21 mouse cellular contexts compared by ENCODE assay signal in genomic region chr4:13285498-13285897, GRCm38 (mm10).
A peak's percentile ranks its signal among the peaks of the same experiment; 100 is the strongest.
DNase-seq lines count a peak whose midpoint lies in the region; ATAC-seq lines count a peak whose summit lies in the region.
"Had no signal": no experiment of that assay in that cellular context is flagged by ENCODE, and none has a peak within 500 bp of the region (broad histone marks: within the 10 kb centered on the region; RNA-seq: fewer than 3 reads in every experiment).

No protein-coding gene starts in this region.

- peak overlapping the region; percentile 30; the same call in 1 of the 2 replicates for H3K27ac ChIP-seq in hindbrain, embryonic 12.5 days
- no peak overlapping the region for H3K27ac ChIP-seq in hindbrain, embryonic 11.5 days (ENCODE audit: low read depth, low read length)
- H3K27ac ChIP-seq in midbrain, embryonic 11.5 days (ENCODE audit: low read depth, low read length), result no peak overlapping the region
- H3K27ac ChIP-seq in midbrain, embryonic 16.5 days (ENCODE audit: low read length), result no peak overlapping the region
- H3K27ac ChIP-seq in neural tube, embryonic 11.5 days (ENCODE audit: low read depth, low read length), result no peak overlapping the region
- H3K27ac ChIP-seq: embryonic facial prominence, embryonic 12.5 days; embryonic facial prominence, embryonic 15.5 days; heart, embryonic 15.5 days; hindbrain, embryonic 15.5 days; intestine, embryonic 15.5 days had no signal

- peak; percentile 29; the same call in 1 of the 2 replicates for ATAC-seq in hindbrain, embryonic 12.5 days (ENCODE audit: low FRiP score)
- no peak; the same call in 1 of the 2 replicates for ATAC-seq in hindbrain, embryonic 11.5 days (ENCODE audit: low FRiP score)
- peak; percentile 33; the same call in 1 of the 2 replicates for ATAC-seq in midbrain, embryonic 11.5 days (ENCODE audit: low FRiP score)
- no peak for ATAC-seq in midbrain, embryonic 16.5 days
- ATAC-seq in neural tube, embryonic 11.5 days (ENCODE audit: insufficient read depth, low FRiP score, low TSS enrichment), result no peak
- ATAC-seq: CD4-positive, CD25-positive, alpha-beta regulatory T cell, adult 4 months; intestine, embryonic 15.5 days had no signal

- no peak overlapping the region for H3K4me2 ChIP-seq in hindbrain, embryonic 12.5 days (replicated peaks)
- no peak overlapping the region for H3K4me2 ChIP-seq in hindbrain, embryonic 11.5 days (replicated peaks; ENCODE audit: low read depth, low read length)
- H3K4me2 ChIP-seq in midbrain, embryonic 11.5 days, result no peak overlapping the region
- no peak overlapping the region for H3K4me2 ChIP-seq in midbrain, embryonic 16.5 days (ENCODE audit: low read length)
- no peak overlapping the region for H3K4me2 ChIP-seq in neural tube, embryonic 11.5 days (ENCODE audit: low read depth)
- H3K4me2 ChIP-seq: embryonic facial prominence, embryonic 12.5 days; embryonic facial prominence, embryonic 15.5 days; heart, embryonic 12.5 days; heart, embryonic 15.5 days; hindbrain, embryonic 15.5 days; intestine, embryonic 15.5 days had no signal

- H3K9ac ChIP-seq in hindbrain, embryonic 12.5 days, result no peak overlapping the region
- H3K9ac ChIP-seq in hindbrain, embryonic 11.5 days (ENCODE audit: low read depth, low read length), result no peak overlapping the region
- H3K9ac ChIP-seq in midbrain, embryonic 11.5 days (ENCODE audit: low read length), result no peak overlapping the region
- no peak overlapping the region for H3K9ac ChIP-seq in midbrain, embryonic 16.5 days (ENCODE audit: low read depth, low read length)
- no peak overlapping the region for H3K9ac ChIP-seq in neural tube, embryonic 11.5 days (ENCODE audit: low read length)
- H3K9ac ChIP-seq: embryonic facial prominence, embryonic 12.5 days; embryonic facial prominence, embryonic 15.5 days; heart, embryonic 12.5 days; heart, embryonic 15.5 days; hindbrain, embryonic 15.5 days; intestine, embryonic 15.5 days had no signal

- H3K36me3 ChIP-seq in hindbrain, embryonic 12.5 days, result no peaks in the 10 kb centered on the region
- no peaks in the 10 kb centered on the region for H3K36me3 ChIP-seq in hindbrain, embryonic 11.5 days (ENCODE audit: control insufficient read depth, insufficient read depth, low read length)
- H3K36me3 ChIP-seq in midbrain, embryonic 11.5 days (ENCODE audit: control insufficient read depth, insufficient read depth, low read length), result no peaks in the 10 kb centered on the region
- no peaks in the 10 kb centered on the region for H3K36me3 ChIP-seq in midbrain, embryonic 16.5 days (ENCODE audit: control insufficient read depth, insufficient read depth, low read length)
- H3K36me3 ChIP-seq in neural tube, embryonic 11.5 days (ENCODE audit: control insufficient read depth, insufficient read depth, low read length), result no peaks in the 10 kb centered on the region
- H3K36me3 ChIP-seq: embryonic facial prominence, embryonic 12.5 days; embryonic facial prominence, embryonic 15.5 days; heart, embryonic 12.5 days; heart, embryonic 15.5 days; hindbrain, embryonic 15.5 days; intestine, embryonic 15.5 days had no signal

- no peaks in the 10 kb centered on the region for H3K27me3 ChIP-seq in hindbrain, embryonic 12.5 days
- H3K27me3 ChIP-seq in hindbrain, embryonic 11.5 days (ENCODE audit: control insufficient read depth, insufficient read depth, low read length), result no peaks in the 10 kb centered on the region
- H3K27me3 ChIP-seq in midbrain, embryonic 11.5 days (ENCODE audit: control insufficient read depth, insufficient read depth, low read length), result no peaks in the 10 kb centered on the region
- no peaks in the 10 kb centered on the region for H3K27me3 ChIP-seq in midbrain, embryonic 16.5 days (ENCODE audit: control insufficient read depth, insufficient read depth, low read depth, low read length)
- no peaks in the 10 kb centered on the region for H3K27me3 ChIP-seq in neural tube, embryonic 11.5 days (ENCODE audit: control insufficient read depth, insufficient read depth, low read length)
- H3K27me3 ChIP-seq: embryonic facial prominence, embryonic 12.5 days; embryonic facial prominence, embryonic 15.5 days; heart, embryonic 12.5 days; heart, embryonic 15.5 days; hindbrain, embryonic 15.5 days; intestine, embryonic 15.5 days had no signal

- H3K4me1 ChIP-seq in hindbrain, embryonic 12.5 days, result peaks cover 7% of the 10 kb centered on the region
- no peaks in the 10 kb centered on the region for H3K4me1 ChIP-seq in hindbrain, embryonic 11.5 days (replicated peaks; ENCODE audit: control insufficient read depth, insufficient read depth, low read length)
- H3K4me1 ChIP-seq in midbrain, embryonic 11.5 days (ENCODE audit: control insufficient read depth, insufficient read depth, low read length), result peaks cover 3% of the 10 kb centered on the region; the same call in 1 of the 2 replicates
- 0 out of 2 replicates have a peak, but pooled peaks cover 2% of the 10 kb centered on the region for H3K4me1 ChIP-seq in midbrain, embryonic 16.5 days (ENCODE audit: control insufficient read depth, insufficient read depth, low read length)
- no peaks in the 10 kb centered on the region for H3K4me1 ChIP-seq in neural tube, embryonic 11.5 days (ENCODE audit: control insufficient read depth, insufficient read depth, low read length)
- H3K4me1 ChIP-seq: embryonic facial prominence, embryonic 15.5 days; heart, embryonic 12.5 days; heart, embryonic 15.5 days; intestine, embryonic 15.5 days had no signal

- no peaks in the 10 kb centered on the region for H3K9me3 ChIP-seq in hindbrain, embryonic 12.5 days (replicated peaks)
- H3K9me3 ChIP-seq in hindbrain, embryonic 11.5 days (ENCODE audit: control insufficient read depth, low read length), result no peaks in the 10 kb centered on the region
- H3K9me3 ChIP-seq in midbrain, embryonic 11.5 days (ENCODE audit: control insufficient read depth, low read length), result no peaks in the 10 kb centered on the region
- no peaks in the 10 kb centered on the region for H3K9me3 ChIP-seq in midbrain, embryonic 16.5 days (replicated peaks; ENCODE audit: control insufficient read depth, low read length, poor library complexity, severe bottlenecking)
- no peaks in the 10 kb centered on the region for H3K9me3 ChIP-seq in neural tube, embryonic 11.5 days (ENCODE audit: control insufficient read depth, low read length)
- H3K9me3 ChIP-seq: embryonic facial prominence, embryonic 12.5 days; embryonic facial prominence, embryonic 15.5 days; heart, embryonic 12.5 days; heart, embryonic 15.5 days; hindbrain, embryonic 15.5 days; intestine, embryonic 15.5 days had no signal

- no peak for DNase-seq in hindbrain, embryonic 11.5 days (ENCODE audit: low spot score)
- peak; percentile 69 for DNase-seq in midbrain, embryonic 11.5 days (ENCODE audit: low spot score, missing footprints)
- DNase-seq in neural tube, embryonic 11.5 days (ENCODE audit: low spot score), result peak; percentile 36
- no peak for DNase-seq in neural tube, embryonic 10.5 days (ENCODE audit: extremely low spot score, low spot score)
- DNase-seq: adrenal gland, adult 2 months; adrenal gland, postnatal 14 days; cerebellum, adult 11 months; cerebellum, adult 9-11 months; gastrocnemius, postnatal 25 days; heart, adult 18-20 months; heart, postnatal 10 days; heart, postnatal 36 days had no signal

- H3K4me3 ChIP-seq in hindbrain, embryonic 12.5 days, result no peak overlapping the region
- H3K4me3 ChIP-seq in hindbrain, embryonic 11.5 days (ENCODE audit: low read depth, low read length), result no peak overlapping the region
- H3K4me3 ChIP-seq in midbrain, embryonic 11.5 days (ENCODE audit: low read depth, low read length), result no peak overlapping the region
- H3K4me3 ChIP-seq in midbrain, embryonic 16.5 days (ENCODE audit: low read depth, low read length), result no peak overlapping the region
- H3K4me3 ChIP-seq in neural tube, embryonic 11.5 days (ENCODE audit: low read depth, low read length), result no peak overlapping the region
- H3K4me3 ChIP-seq: embryonic facial prominence, embryonic 12.5 days; embryonic facial prominence, embryonic 15.5 days; heart, embryonic 12.5 days; heart, embryonic 15.5 days; hindbrain, embryonic 15.5 days; intestine, embryonic 15.5 days had no signal

- WGBS in hindbrain, embryonic 12.5 days, result 49% methylated on average over 2 of the region's 2 CpGs
- 72% methylated on average over 2 of the region's 2 CpGs for WGBS in hindbrain, embryonic 11.5 days
- 62% methylated on average over 2 of the region's 2 CpGs for WGBS in midbrain, embryonic 11.5 days
- 43% methylated on average over 2 of the region's 2 CpGs for WGBS in midbrain, embryonic 16.5 days
- 68% methylated on average over 2 of the region's 2 CpGs for WGBS in neural tube, embryonic 11.5 days

Comparison
In these comparisons a context has a peak if more than half of its experiments do, and no peak if none do; other contexts are left out.
1. ATAC-seq: peak in hindbrain, embryonic 12.5 days (single experiment) and midbrain, embryonic 11.5 days (single experiment); none in hindbrain, embryonic 11.5 days (single experiment), midbrain, embryonic 16.5 days (single experiment) and neural tube, embryonic 11.5 days (single experiment).
2. DNase-seq: peak in midbrain, embryonic 11.5 days (single experiment) and neural tube, embryonic 11.5 days (single experiment); none in hindbrain, embryonic 11.5 days (single experiment) and neural tube, embryonic 10.5 days (single experiment).